21 mouse cellular contexts compared by ENCODE assay signal in the genomic region with DNA sequence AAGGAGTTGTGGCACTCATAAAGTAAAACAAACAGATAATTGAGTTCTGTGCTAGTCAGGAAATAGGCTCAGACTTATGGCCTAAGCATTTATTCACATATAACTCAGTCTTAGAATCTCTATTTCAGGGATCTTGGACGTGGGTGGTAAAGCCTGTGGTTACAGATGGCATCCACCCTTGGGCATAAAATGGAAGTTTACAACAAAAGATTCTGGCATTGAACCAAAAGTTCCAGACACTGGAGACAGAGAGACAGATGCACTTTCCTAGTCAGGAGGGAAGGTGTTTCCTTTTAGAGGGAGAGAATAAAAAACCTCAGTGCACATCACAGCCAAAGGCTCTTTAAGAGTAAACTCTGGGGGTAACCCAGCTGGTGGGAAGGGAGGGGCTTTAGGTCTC. TPM values are rescaled to one million over a fixed set of nuclear protein-coding genes. Genes with fewer than 3 reads are reported as not detected.
A peak's percentile ranks its signal among the peaks of the same experiment; 100 is the strongest.
DNase-seq lines count a peak whose midpoint lies in the region; ATAC-seq and TF ChIP-seq lines count a peak whose summit lies in the region.
"Had no signal": no experiment of that assay in that cellular context is flagged by ENCODE, and none has a peak within 500 bp of the region (broad histone marks: within the 10 kb centered on the region; RNA-seq: fewer than 3 reads in every experiment).

No protein-coding gene starts in this region.

- no peaks in the 10 kb centered on the region for H3K27me3 ChIP-seq in forebrain, embryonic 16.5 days (replicated peaks; ENCODE audit: control insufficient read depth, insufficient read depth, low read length)
- no peaks in the 10 kb centered on the region for H3K27me3 ChIP-seq in forebrain, embryonic 15.5 days
- no peaks in the 10 kb centered on the region for H3K27me3 ChIP-seq in Patski
- no peaks in the 10 kb centered on the region for H3K27me3 ChIP-seq in heart, embryonic 11.5 days (ENCODE audit: control insufficient read depth, insufficient read depth, low read length)
- H3K27me3 ChIP-seq: midbrain, embryonic 15.5 days had no signal

- DNase-seq in Patski (ENCODE audit: low read depth, low spot score) = peak; percentile 62
- peak; percentile 45 to 84 for DNase-seq in layer of hippocampus, adult 18-20 months (ENCODE audit: low spot score in 2 of 2)
- peak; percentile 39 to 67 for DNase-seq in left cerebral cortex, postnatal 14 days (ENCODE audit: low spot score in 2 of 2)
- DNase-seq in kidney, postnatal 4 days = no peak
- DNase-seq in gastrocnemius, adult 8-10 months (ENCODE audit: low spot score in 2 of 2) = no peak
- DNase-seq: embryo, embryonic 11 days; kidney, adult 11 months; kidney, postnatal 36 days; liver, postnatal 0 days had no signal

- intact Hi-C loops in left cerebral cortex, postnatal 14 days (cut with DNase I) = no loop called here

- H3K9me3 ChIP-seq in forebrain, embryonic 16.5 days (ENCODE audit: control insufficient read depth, low read length) = no peaks in the 10 kb centered on the region
- H3K9me3 ChIP-seq in forebrain, embryonic 15.5 days = no peaks in the 10 kb centered on the region
- no peaks in the 10 kb centered on the region for H3K9me3 ChIP-seq in heart, embryonic 11.5 days (replicated peaks; ENCODE audit: control insufficient read depth, low read length)

- WGBS in forebrain, embryonic 16.5 days = 40% methylated on average over 1 of the region's 1 CpGs
- 38% methylated on average over 1 of the region's 1 CpGs for WGBS in forebrain, embryonic 15.5 days
- WGBS in heart, embryonic 11.5 days (ENCODE audit: insufficient replicate concordance) = 73% methylated on average over 1 of the region's 1 CpGs

- no peak overlapping the region for H3K4me2 ChIP-seq in forebrain, embryonic 16.5 days (ENCODE audit: low read length)
- no peak overlapping the region for H3K4me2 ChIP-seq in forebrain, embryonic 15.5 days (replicated peaks)
- no peak overlapping the region for H3K4me2 ChIP-seq in heart, embryonic 11.5 days
- H3K4me2 ChIP-seq: hindbrain, embryonic 14.5 days; midbrain, embryonic 15.5 days had no signal

- CTCF ChIA-PET in Patski (lab: Charles Lee) = no interaction called here

- no peak overlapping the region for H3K9ac ChIP-seq in forebrain, embryonic 16.5 days (replicated peaks; ENCODE audit: low read depth, low read length)
- no peak overlapping the region for H3K9ac ChIP-seq in forebrain, embryonic 15.5 days (replicated peaks)
- no peak overlapping the region for H3K9ac ChIP-seq in heart, embryonic 11.5 days (ENCODE audit: low read depth, low read length)
- H3K9ac ChIP-seq: hindbrain, embryonic 14.5 days; liver, postnatal 0 days; midbrain, embryonic 15.5 days had no signal

- no peaks in the 10 kb centered on the region for H3K36me3 ChIP-seq in forebrain, embryonic 16.5 days (ENCODE audit: control insufficient read depth, insufficient read depth)
- no peaks in the 10 kb centered on the region for H3K36me3 ChIP-seq in forebrain, embryonic 15.5 days
- no peaks in the 10 kb centered on the region for H3K36me3 ChIP-seq in heart, embryonic 11.5 days (ENCODE audit: control insufficient read depth, insufficient read depth, low read length)
- H3K36me3 ChIP-seq: midbrain, embryonic 15.5 days had no signal

- no peak overlapping the region for H3K27ac ChIP-seq in forebrain, embryonic 16.5 days (ENCODE audit: low read length)
- H3K27ac ChIP-seq in forebrain, embryonic 15.5 days (replicated peaks) = no peak overlapping the region
- no peak overlapping the region for H3K27ac ChIP-seq in heart, embryonic 11.5 days (ENCODE audit: low read depth, low read length)
- H3K27ac ChIP-seq: hindbrain, embryonic 14.5 days; macrophage; midbrain, embryonic 15.5 days had no signal

- in situ Hi-C loops in Patski (cut with MboI; ENCODE audit: low pct_unique_long_range_greater_than_20kb) = no loop called here

- no peak for TF ChIP-seq CTCF in Patski (IDR thresholded peaks at IDR 0.05)

- POLR2A ChIA-PET in Patski (lab: Charles Lee) = interaction anchor here (0.7 kb wide), 1 partner anchor 80 kb away, joined by 3 read pairs; no protein-coding TSS in a partner anchor

- H3K4me3 ChIP-seq in forebrain, embryonic 16.5 days (replicated peaks; ENCODE audit: low read length) = no peak overlapping the region
- no peak overlapping the region for H3K4me3 ChIP-seq in forebrain, embryonic 15.5 days
- H3K4me3 ChIP-seq in heart, embryonic 11.5 days (ENCODE audit: low read depth, low read length) = no peak overlapping the region
- H3K4me3 ChIP-seq: midbrain, embryonic 15.5 days had no signal

- no peaks in the 10 kb centered on the region for H3K4me1 ChIP-seq in forebrain, embryonic 16.5 days (replicated peaks; ENCODE audit: control insufficient read depth, insufficient read depth, low read length)
- H3K4me1 ChIP-seq in forebrain, embryonic 15.5 days = no peaks in the 10 kb centered on the region
- H3K4me1 ChIP-seq in heart, embryonic 11.5 days (ENCODE audit: control insufficient read depth, insufficient read depth, low read length) = no peaks in the 10 kb centered on the region
- H3K4me1 ChIP-seq: midbrain, embryonic 15.5 days had no signal

- peak; percentile 33; the same call in 1 of the 2 replicates for ATAC-seq in forebrain, embryonic 16.5 days
- ATAC-seq in forebrain, embryonic 15.5 days (replicated peaks) = no peak
- ATAC-seq in Patski = peak; percentile 86
- no peak for ATAC-seq in heart, embryonic 11.5 days (replicated peaks; ENCODE audit: insufficient number of reproducible peaks, low FRiP score, low TSS enrichment)
- ATAC-seq: liver, postnatal 0 days; midbrain, embryonic 15.5 days had no signal

RNA-seq across cellular contexts. Expression of a gene that starts 32.4 kb away (rescaled TPM):
- not detected in 2 replicates for polyA plus RNA-seq in forebrain, embryonic 16.5 days (2015; fragmentation: Nextera tagmentation; extraction: Ambion mirVana)
- polyA plus RNA-seq in forebrain, embryonic 15.5 days (2015; fragmentation: Nextera tagmentation; extraction: Ambion mirVana) = not detected in 2 replicates
- not detected for polyA plus RNA-seq in Patski (2021)
- total RNA-seq in layer of hippocampus, adult 18-20 months (2021) = not detected
- total RNA-seq in left cerebral cortex, postnatal 14 days (2021) = not detected
- total RNA-seq in gastrocnemius, adult 8-10 months (2022) = not detected
- not detected in 2 replicates for polyA plus RNA-seq in heart, embryonic 11.5 days (2014; fragmentation: Nextera tagmentation; extraction: Ambion mirVana)
- total RNA-seq: MEL had no signal
- polyA plus RNA-seq: cerebellum, adult 2 months; heart, embryonic 16.5 days; hindbrain, embryonic 14.5 days; limb, embryonic 14.5 days; liver, postnatal 0 days; macrophage; midbrain, embryonic 15.5 days; neural tube, embryonic 14.5 days; thymus, postnatal 0 days had no signal

Comparison
In these comparisons a context has a peak if more than half of its experiments do, and no peak if none do; other contexts are left out.
1. ATAC-seq: peak in forebrain, embryonic 16.5 days (single experiment) and Patski (single experiment); none in forebrain, embryonic 15.5 days (single experiment) and heart, embryonic 11.5 days (single experiment).
2. DNase-seq: peak in Patski (single experiment), layer of hippocampus, adult 18-20 months (2 of 2) and left cerebral cortex, postnatal 14 days (2 of 2); none in kidney, postnatal 4 days (0 of 2) and gastrocnemius, adult 8-10 months (0 of 2).